Mouse (Mus musculus): Measurements from ENCODE around the gene Celf5.

DNA sequence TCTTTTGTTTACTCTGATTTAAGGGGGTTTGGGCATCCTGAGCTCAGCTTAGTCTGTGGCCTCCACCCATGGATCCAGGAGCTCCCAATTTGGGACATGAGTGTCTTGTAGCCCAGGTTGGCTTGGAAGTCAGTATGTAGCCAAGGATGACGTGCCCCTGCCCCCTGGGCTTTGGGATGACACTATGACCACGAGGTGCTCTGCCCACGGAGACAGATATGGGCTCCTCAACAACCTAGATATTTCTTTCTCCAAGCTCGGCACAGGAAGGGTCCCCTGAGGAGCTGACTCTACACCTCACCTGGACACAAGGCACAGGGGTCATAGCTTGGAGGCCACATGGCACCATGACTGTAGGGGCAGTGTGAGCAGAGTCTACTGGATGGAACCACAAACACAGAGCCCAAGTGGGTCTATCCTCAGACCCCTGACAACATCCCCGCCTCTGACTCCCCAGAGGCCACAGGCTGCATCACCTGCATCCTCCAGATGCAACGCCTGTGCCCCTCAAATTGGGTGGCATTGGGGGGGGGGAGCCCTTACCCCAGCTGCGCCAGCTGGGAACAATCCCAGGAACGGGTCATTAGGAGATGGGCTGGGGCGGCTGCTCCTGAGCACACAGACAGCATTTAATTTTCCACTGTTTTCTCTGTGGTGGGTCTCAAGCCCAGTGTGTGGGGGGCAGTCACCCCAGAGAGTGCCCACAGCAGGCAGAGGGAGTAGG is 31.7 kb downstream of the Celf5 start:
- TF ChIP-seq GATA1 (IDR thresholded peaks at IDR 0.05; ENCODE audit: low read length) (no peak), TAL1 (IDR thresholded peaks at IDR 0.05; ENCODE audit: low read length) (no peak)

All from erythroblast, embryonic 14.5 days (primary cell).